Mouse (Mus musculus) midbrain, embryonic 12.5 days (tissue): ENCODE measurements around the gene Gm49380. TPM values are rescaled to one million over a fixed set of nuclear protein-coding genes. Genes with fewer than 3 reads are reported as not detected.

Experiments used
- ATAC-seq: fragments of 200-750 bp; cut with Nextera tagmentation; 2 replicates; pipeline ENCODE4 v1.8.0; 2017; ENCODE audit warnings: low read depth, moderate TSS enrichment, moderate library complexity; ENCODE audit not compliant: low FRiP score
- H3K27ac ChIP-seq: fragments of 300-500 bp; sonication (generic); replicated peaks from 2 replicates; pipeline ENCODE4 v1.5.1; 2016; ENCODE audit warnings: mild to moderate bottlenecking
- H3K27me3 ChIP-seq: fragments of 300-500 bp; sonication (generic); 2 replicates; pipeline ENCODE4 v1.6.1; 2016; ENCODE audit warnings: mild to moderate bottlenecking
- H3K36me3 ChIP-seq: fragments of 300-500 bp; sonication (generic); 2 replicates; pipeline ENCODE4 v1.6.1; 2016
- H3K4me1 ChIP-seq: fragments of 300-500 bp; sonication (generic); 2 replicates; pipeline ENCODE4 v1.6.1; 2016
- H3K4me2 ChIP-seq: fragments of 300-500 bp; sonication (generic); replicated peaks from 2 replicates; pipeline ENCODE4 v1.6.1; 2016; ENCODE audit warnings: mild to moderate bottlenecking, moderate library complexity
- H3K4me3 ChIP-seq: fragments of 300-500 bp; sonication (generic); 2 replicates; pipeline ENCODE4 v1.5.1; 2016; ENCODE audit warnings: mild to moderate bottlenecking
- H3K9ac ChIP-seq: fragments of 300-500 bp; sonication (generic); replicated peaks from 2 replicates; pipeline ENCODE4 v1.6.1; 2016; ENCODE audit warnings: mild to moderate bottlenecking, moderate library complexity
- H3K9me3 ChIP-seq: fragments of 300-500 bp; sonication (generic); 2 replicates; pipeline ENCODE4 v1.6.1; 2016; ENCODE audit warnings: mild to moderate bottlenecking
- WGBS: fragments of 180-500 bp; shearing (Covaris S2); methylation state at CpG from one replicate; pipeline ENCODE4 v1.1.7; 2016; 5-methylcytosine and 5-hydroxymethylcytosine counted together
- polyA plus RNA-seq: library from polyadenylated mRNA; unstranded; fragments of >200 nt; fragmentation: Nextera tagmentation; extraction: Ambion mirVana; gene quantifications from 2 replicates; pipeline ENCODE4 v1.2.1, GENCODE M21; 2016

Gene Gm49380
- polyA plus RNA-seq, 1 experiment from 2014 or later: 0.43 TPM

DNA sequence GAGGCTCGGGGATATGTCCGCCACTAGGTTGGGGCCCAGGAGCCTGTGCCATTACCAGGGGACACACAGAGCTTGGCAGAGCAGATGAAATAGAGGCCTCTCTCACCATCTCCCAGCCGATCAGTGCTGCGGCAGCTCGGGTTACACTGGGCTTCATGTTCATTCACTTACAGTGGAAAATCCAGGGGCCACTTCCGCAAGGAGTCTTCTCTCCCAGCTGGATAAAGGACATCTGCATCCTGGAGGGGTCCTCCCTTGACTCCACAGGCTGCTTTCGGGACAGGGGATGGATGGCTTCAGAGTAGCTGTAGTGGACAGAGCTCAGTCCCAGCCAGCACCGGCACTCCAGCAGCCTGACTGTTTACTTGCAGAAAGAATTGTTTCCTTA, 42.5 kb downstream of the Gm49380 start:
- Histone ChIP-seq H3K27ac (no peak overlapping the region), H3K4me3 (no peak overlapping the region), H3K4me1 (peaks cover 45% of the 10 kb centered on the region), H3K36me3 (no peaks in the 10 kb centered on the region), H3K27me3 (peaks cover 29% of the 10 kb centered on the region), H3K9me3 (no peaks in the 10 kb centered on the region), H3K9ac (no peak overlapping the region), H3K4me2 (no peak overlapping the region)
- ATAC-seq: no peak
- WGBS: 53% methylated on average over 8 of the region's 8 CpGs

DNA sequence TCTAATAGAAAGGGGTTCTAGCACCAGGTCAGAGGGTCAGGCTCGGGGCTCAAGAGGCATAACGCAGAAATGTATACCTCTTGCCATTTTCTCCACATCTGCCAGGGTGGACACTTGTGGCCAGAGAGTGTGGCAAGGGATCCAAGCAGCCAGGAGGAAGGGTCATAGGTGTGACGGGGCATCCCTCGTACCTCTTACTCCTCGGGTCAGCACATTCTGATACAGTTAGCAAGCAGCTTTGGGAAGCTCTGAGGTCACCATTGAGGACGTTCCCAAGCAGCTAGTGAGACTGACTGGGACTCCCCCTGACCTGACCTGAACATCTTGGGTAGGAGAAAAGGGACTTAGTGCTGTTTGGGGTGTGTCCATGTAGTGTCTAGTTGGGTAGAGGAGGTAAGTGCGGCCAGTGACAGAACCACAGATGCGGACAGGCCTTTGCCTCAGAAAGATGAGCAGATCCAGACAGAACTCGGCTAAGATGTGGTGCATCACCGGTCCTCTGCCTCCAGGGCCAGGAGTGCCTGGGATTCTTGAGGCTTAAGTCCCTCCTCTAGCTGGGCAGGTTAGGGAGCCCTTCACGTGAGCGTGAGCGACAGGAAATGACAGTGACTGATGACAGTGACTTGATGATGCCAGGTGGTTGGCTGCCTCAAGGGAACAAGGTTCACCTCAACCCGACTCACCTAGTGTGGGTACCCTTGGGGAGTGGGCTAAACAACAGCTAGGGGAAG, 43.0 kb downstream of the Gm49380 start:
- Histone ChIP-seq H3K27me3 (peaks cover 29% of the 10 kb centered on the region), H3K4me3 (no peak overlapping the region), H3K4me2 (no peak overlapping the region), H3K36me3 (no peaks in the 10 kb centered on the region), H3K27ac (no peak overlapping the region), H3K4me1 (peaks cover 45% of the 10 kb centered on the region), H3K9ac (no peak overlapping the region), H3K9me3 (no peaks in the 10 kb centered on the region)
- ATAC-seq: no peak
- 74% methylated on average over 14 of the region's 14 CpGs for WGBS

DNA sequence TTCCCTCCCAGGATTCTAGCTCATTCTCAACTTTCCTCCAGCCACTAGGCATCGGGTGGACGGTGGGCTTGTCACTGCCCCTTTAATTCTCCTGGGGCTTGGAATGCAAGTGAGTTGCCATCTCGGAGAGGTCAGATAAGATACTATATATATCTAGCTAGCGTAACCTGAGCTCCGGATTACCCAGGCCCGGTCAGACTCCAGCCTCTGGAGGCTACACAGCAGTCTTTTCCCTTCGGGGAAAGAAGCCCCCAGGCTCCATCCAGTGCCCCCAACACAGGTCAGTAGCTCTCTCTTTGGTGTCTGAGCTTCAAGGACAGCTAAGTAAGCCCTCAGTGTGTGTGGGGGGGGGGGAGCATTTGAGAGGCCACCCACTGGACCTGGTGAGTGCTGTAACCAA, 44.0 kb downstream of the Gm49380 start:
- Histone ChIP-seq H3K27ac (no peak overlapping the region), H3K4me3 (no peak overlapping the region), H3K4me1 (peaks cover 45% of the 10 kb centered on the region), H3K4me2 (no peak overlapping the region), H3K36me3 (no peaks in the 10 kb centered on the region), H3K9me3 (no peaks in the 10 kb centered on the region), H3K9ac (no peak overlapping the region), H3K27me3 (peaks cover 24% of the 10 kb centered on the region)
- ATAC-seq: no peak
- 32% methylated on average over 7 of the region's 7 CpGs for WGBS

DNA sequence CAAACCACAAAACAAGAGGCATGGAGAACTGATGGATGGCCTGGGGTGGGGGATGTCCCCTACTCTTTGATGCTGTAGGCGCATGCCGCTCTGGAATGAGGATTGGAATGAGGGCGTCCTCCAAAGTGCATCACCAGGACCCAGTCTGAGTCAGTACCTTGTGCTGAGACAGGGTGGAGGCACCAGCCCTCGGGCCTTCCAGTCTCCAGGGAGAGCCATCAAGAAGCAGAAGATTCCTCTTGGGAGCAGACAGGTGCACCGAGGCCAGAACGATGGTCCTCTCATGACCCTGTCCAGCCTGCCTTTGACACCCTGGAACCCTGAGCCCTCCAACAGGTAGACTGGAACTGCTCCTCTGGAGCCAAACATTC, 45.4 kb downstream of the Gm49380 start:
- Histone ChIP-seq H3K9me3 (no peaks in the 10 kb centered on the region), H3K4me2 (no peak overlapping the region), H3K4me1 (peaks cover 37% of the 10 kb centered on the region), H3K36me3 (no peaks in the 10 kb centered on the region), H3K27me3 (peaks cover 24% of the 10 kb centered on the region), H3K9ac (no peak overlapping the region), H3K4me3 (no peak overlapping the region), H3K27ac (no peak overlapping the region)
- WGBS: 89% methylated on average over 6 of the region's 6 CpGs
- no peak for ATAC-seq

DNA sequence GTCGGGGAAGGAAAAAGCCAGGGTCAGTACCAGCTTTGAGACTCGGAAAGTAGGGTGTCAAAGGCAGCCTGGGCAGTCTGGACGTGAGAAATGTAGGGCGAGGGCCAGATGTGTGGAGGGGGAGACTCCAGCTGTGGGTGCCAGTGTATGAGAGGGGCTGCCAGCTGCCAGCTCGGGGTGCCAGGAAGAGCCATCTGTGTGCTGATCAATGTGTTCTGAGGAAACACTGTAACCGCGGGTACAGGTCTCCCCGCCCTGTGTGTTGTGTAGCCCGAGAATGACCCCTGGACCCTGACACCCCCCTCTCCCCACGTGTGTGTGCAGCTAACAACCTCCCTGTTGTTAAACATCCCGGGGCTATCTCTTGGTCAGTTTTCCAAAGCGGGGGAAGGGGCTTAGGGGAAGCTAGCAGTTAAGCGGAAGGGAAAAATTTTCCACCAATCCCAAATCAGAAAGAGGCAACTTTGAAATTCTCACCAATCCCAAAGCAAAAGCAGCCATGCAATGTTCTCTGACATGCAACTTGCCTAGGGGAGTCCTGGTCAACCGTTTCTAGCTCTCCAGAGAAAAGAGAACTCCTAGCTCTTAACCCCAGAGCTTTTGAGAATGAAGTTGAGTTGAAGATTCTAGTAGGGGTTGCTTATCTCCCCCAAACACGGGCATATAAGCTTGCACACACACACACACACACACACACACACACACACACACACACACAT, 45.9 kb downstream of the Gm49380 start:
- Histone ChIP-seq H3K9me3 (no peaks in the 10 kb centered on the region), H3K9ac (peak overlapping the region; percentile 45; the same call in 1 of the 2 replicates), H3K4me3 (peak overlapping the region; percentile 46), H3K4me2 (peak overlapping the region; percentile 85), H3K36me3 (no peaks in the 10 kb centered on the region), H3K27me3 (peaks cover 24% of the 10 kb centered on the region), H3K4me1 (peaks cover 32% of the 10 kb centered on the region), H3K27ac (no peak overlapping the region)
- ATAC-seq: no peak
- 10% methylated on average over 15 of the region's 15 CpGs for WGBS

- H3K9me3 ChIP-seq: no peaks in the 10 kb centered on the region
- peak within 1 kb of the TSS; percentile 45; the same call in 1 of the 2 replicates for H3K9ac ChIP-seq
- peaks cover 26% of the 10 kb centered on the region for H3K4me1 ChIP-seq
- peak; percentile 96 for ATAC-seq
- H3K4me3 ChIP-seq: peak within 1 kb of the TSS; percentile 46
- no peak within 1 kb of the TSS for H3K27ac ChIP-seq
- peaks cover 24% of the 10 kb centered on the region for H3K27me3 ChIP-seq
- no peaks in the 10 kb centered on the region for H3K36me3 ChIP-seq
- H3K4me2 ChIP-seq: peak within 1 kb of the TSS; percentile 85
- under 1% methylated on average over 38 of the region's 38 CpGs for WGBS
These were observed 46.5 kb downstream of the Gm49380 start, which contains the start of gene Usp2 for GRCm38 (mm10) chr9:44066785-44067225. Gene Usp2, plus strand, starts transcription at chr9:44067021.

GRCm38 (mm10) chr9:44065177-44065576, 48.1 kb downstream of the Gm49380 start:
- H3K36me3 ChIP-seq: no peaks in the 10 kb centered on the region
- no peak overlapping the region for H3K27ac ChIP-seq
- no peak overlapping the region for H3K4me3 ChIP-seq
- H3K27me3 ChIP-seq: peaks cover 16% of the 10 kb centered on the region
- no peaks in the 10 kb centered on the region for H3K9me3 ChIP-seq
- WGBS: 35% methylated on average over 1 of the region's 1 CpGs
- no peak overlapping the region for H3K9ac ChIP-seq
- H3K4me2 ChIP-seq: no peak overlapping the region
- peaks cover 12% of the 10 kb centered on the region for H3K4me1 ChIP-seq
- no peak for ATAC-seq

DNA sequence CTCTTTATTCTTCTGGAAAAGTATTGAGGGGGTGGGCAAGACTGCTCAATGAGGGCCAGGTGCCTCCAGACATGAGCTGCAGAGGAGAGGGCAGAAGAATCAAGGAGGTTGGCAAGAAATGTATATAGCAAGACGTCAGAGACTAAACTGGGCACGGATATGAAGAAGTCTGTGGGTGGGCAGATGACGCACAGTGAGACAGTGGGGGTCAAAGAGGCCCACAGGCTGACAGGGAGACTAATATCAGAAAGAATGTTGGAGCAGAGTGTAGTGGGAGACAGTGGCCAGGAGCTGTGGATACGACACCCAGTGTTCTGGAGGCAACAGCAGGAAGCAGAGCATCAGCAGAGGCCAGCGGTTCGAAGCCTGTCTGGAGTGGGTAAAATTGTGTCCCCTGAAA, 54.7 kb downstream of the Gm49380 start:
- H3K27me3 ChIP-seq: 0 out of 2 replicates have a peak, but pooled peaks cover 8% of the 10 kb centered on the region
- H3K4me3 ChIP-seq: no peak overlapping the region
- no peak for ATAC-seq
- H3K4me2 ChIP-seq: no peak overlapping the region
- 86% methylated on average over 6 of the region's 6 CpGs for WGBS
- no peak overlapping the region for H3K27ac ChIP-seq
- no peak overlapping the region for H3K9ac ChIP-seq
- no peaks in the 10 kb centered on the region for H3K4me1 ChIP-seq
- 0 out of 2 replicates have a peak, but pooled peaks cover 6% of the 10 kb centered on the region for H3K9me3 ChIP-seq
- H3K36me3 ChIP-seq: no peaks in the 10 kb centered on the region

DNA sequence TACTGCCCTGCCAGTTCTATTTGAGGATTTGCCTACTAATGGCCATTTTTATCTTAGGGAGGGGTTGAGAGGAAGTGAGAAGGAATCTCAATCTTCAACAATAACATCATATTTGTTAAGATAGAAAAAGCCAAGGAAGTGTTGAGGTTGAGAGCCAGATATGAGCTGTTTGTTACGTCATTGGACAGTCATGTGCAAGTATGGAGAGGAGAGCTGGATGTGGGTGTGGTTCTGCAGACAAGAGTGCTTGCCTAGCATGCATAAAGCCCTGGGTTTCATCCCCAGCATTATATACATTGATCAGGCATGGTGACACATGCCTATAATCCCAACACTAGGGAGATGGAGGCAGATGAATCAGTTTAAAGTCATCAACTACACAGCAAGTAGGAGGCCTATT, 59.4 kb downstream of the Gm49380 start:
- H3K4me1 ChIP-seq: no peaks in the 10 kb centered on the region
- WGBS: 82% methylated on average over 1 of the region's 1 CpGs
- H3K27me3 ChIP-seq: peaks cover 8% of the 10 kb centered on the region; the same call in 1 of the 2 replicates
- no peak overlapping the region for H3K27ac ChIP-seq
- H3K36me3 ChIP-seq: no peaks in the 10 kb centered on the region
- no peak overlapping the region for H3K4me2 ChIP-seq
- 0 out of 2 replicates have a peak, but pooled peaks cover 6% of the 10 kb centered on the region for H3K9me3 ChIP-seq
- no peak overlapping the region for H3K9ac ChIP-seq
- ATAC-seq: no peak
- H3K4me3 ChIP-seq: no peak overlapping the region

DNA sequence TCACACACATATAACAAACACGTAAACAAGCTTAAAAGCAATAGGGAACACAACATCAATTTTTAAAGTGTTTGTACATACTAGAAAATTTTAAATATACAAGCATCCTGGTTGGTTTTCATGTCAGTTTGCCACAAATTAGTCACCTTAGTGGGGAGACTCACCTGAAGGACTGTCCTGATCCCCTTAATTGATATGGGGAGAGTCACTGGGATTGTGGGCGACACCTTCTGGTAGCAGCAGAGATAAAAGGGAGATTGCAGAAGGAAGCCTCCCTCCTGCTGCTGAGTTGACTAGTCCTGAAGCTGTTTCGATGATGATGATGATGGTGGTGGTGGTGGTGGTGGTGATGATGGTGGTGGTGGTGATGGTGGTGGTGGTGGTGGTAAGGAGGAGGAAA, 60.4 kb downstream of the Gm49380 start:
- H3K9ac ChIP-seq: no peak overlapping the region
- H3K4me3 ChIP-seq: no peak overlapping the region
- no peak overlapping the region for H3K27ac ChIP-seq
- no peak overlapping the region for H3K4me2 ChIP-seq
- H3K9me3 ChIP-seq: 0 out of 2 replicates have a peak, but pooled peaks cover 6% of the 10 kb centered on the region
- H3K4me1 ChIP-seq: no peaks in the 10 kb centered on the region
- H3K27me3 ChIP-seq: peaks cover 5% of the 10 kb centered on the region; the same call in 1 of the 2 replicates
- 65% methylated on average over 3 of the region's 3 CpGs for WGBS
- no peaks in the 10 kb centered on the region for H3K36me3 ChIP-seq
- no peak for ATAC-seq

DNA sequence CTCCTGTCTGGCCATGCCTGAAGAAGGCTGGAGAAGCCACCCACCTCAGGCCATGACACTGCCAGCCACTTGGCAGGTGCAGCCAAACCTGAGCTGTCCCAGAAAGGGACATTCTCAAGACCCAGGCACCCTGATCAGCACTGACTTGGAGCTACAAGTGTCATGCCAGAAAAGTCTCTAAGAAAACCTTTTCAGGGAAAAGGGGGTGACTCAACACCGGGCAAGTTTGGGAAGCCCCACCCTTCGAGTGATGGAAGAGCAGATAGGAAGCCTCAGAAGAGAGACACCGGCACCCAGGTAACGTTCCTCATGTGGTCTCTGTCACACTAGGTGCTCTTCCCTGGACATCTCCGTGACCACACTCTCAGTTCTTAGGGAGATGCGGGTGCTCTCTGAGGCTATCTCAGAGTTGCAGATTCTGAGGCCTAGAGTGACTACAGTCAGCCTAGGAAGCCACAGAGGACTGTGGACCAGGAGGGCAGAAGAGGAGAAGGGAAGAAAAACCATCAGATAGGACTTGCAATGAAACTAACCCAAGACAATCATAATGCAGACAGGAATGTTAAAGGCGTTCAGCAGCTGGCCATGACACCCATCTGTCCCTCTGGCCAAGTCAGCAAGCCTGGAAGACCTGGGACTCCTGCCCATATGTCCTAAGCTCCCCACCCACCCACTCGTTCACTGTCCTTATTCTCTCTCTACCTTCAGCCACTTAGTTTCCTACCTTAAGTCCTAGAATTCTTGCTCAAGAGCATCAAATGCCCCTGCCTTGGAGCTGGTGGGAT, 63.7 kb downstream of the Gm49380 start:
- H3K4me1 ChIP-seq: no peaks in the 10 kb centered on the region
- no peak for ATAC-seq
- no peaks in the 10 kb centered on the region for H3K36me3 ChIP-seq
- H3K4me3 ChIP-seq: no peak overlapping the region
- no peak overlapping the region for H3K4me2 ChIP-seq
- no peaks in the 10 kb centered on the region for H3K9me3 ChIP-seq
- H3K27ac ChIP-seq: no peak overlapping the region
- 88% methylated on average over 8 of the region's 8 CpGs for WGBS
- H3K27me3 ChIP-seq: peaks cover 21% of the 10 kb centered on the region
- no peak overlapping the region for H3K9ac ChIP-seq
